Mouse (Mus musculus): Measurements from ENCODE around the gene Wdr74.

Gene Wdr74

DNA sequence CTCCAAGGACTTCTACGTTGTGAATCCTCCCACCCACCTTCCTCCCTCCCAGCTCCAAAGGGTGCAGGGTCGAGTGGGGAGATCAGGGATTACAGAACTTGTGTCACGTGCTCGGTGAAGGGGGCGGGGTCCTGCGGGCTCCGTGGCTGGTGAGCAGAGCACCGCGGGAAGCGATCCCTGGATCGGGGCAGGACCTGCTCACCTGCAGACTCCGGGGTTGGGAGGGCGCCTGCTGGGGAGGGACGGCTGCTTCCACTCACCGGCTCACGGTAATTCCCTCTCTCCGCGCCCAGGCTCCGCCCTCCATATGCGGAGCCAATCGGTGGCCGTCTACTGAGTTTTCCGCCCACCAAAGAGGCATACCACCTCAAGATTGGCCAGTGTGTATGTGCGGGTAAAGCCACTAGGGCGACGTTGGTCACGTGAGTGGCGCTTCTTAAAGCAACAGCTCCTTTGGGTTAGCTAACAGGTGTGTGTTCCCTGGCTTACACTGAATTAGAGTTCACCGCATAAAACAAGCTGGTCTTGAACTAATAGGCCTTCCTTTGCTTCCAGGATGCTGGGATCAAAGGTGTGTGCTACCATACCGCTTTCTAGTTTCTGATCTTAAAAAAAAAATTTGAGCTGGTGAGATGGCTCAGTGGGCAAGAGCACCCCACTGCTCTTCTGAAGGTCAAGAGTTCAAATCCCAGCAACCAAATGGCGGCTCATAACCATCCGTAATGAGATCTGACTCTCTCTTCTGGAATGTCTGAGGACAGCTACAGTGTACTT, 50.6 kb downstream of the Wdr74 start, which contains the start of gene Taf6l:
Gene Taf6l (minus strand): TSS at position 410 of the 774 bp plus-strand sequence.
- in situ Hi-C loops (cut with MboI, MseI), result no loop called here

DNA sequence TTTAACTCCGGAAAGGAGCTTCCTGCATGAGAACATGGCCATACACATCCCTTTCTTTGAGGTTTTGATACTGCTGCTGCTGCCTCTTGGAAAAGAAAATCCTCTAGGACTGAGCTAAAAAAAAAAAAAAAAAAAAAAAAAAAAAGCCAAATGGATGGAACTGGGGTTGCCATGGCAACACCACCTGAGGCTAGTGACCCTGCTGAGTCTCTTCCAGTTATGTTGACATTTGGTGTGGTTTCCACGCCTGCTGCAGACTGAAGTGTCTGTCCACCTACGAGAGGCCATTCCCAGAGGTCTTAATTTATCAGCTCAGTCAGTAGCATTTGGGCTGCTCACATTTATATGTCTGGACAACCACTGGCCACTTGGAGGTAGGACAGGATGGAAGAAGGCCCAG, 52.9 kb downstream of the Wdr74 start:
- in situ Hi-C loops (cut with MboI, MseI), result no loop called here

DNA sequence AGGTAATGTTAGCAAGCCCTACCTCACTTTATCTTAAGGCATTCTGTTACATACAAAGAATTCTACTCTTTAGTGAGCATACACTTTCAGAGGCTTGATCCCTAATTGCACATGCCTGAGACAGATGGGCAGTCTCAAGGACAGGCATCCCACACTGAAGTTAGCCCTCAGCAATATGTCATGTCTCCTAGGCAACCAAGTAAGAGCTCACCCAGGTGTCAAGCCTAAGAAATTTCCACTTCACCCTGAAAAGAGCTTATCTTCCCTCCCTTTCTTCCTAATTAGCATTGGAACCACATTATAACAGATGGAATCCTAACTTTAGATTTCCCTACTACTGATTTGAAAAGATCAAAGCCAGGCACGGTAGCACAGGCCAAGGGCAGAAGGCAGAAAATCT, 53.5 kb downstream of the Wdr74 start:
- in situ Hi-C loops (cut with MboI, MseI), result no loop called here

DNA sequence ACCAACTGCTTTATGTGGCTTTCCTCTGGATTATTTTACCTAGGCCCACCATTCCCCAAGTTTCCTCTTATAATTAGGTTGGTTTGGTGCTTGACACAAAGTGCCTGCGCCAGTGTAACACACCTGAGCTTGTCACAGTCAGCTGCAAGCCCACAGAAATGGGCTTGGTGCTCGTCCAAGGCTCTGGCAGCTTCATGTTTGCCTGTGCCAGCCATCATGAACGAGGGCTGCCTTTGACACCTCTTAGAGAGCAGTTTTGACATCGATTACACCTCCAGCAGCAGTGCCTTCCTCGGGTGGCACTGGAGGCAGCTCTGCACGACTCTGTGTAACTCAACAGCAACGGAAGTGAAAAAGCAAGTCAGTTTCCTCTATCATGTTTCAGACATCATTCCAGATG, 54.5 kb downstream of the Wdr74 start:
- in situ Hi-C loops (cut with MboI, MseI), result no loop called here
